In genomic region chr6:141494909-141495308, GRCm38 (mm10) we compare ENCODE assay signal across 27 mouse cellular contexts. TPM values are rescaled to one million over a fixed set of nuclear protein-coding genes. Genes with fewer than 3 reads are reported as not detected.
DNase-seq lines count a peak whose midpoint lies in the region; ATAC-seq lines count a peak whose summit lies in the region.
"Had no signal": no experiment of that assay in that cellular context is flagged by ENCODE, and none has a peak within 500 bp of the region (broad histone marks: within the 10 kb centered on the region; RNA-seq: fewer than 3 reads in every experiment).

No protein-coding gene starts in this region.

- H3K9ac ChIP-seq in hindbrain, embryonic 12.5 days = no peak overlapping the region
- H3K9ac ChIP-seq in hindbrain, embryonic 16.5 days (ENCODE audit: low read depth, low read length) = no peak overlapping the region
- H3K9ac ChIP-seq in midbrain, embryonic 12.5 days (replicated peaks) = no peak overlapping the region
- H3K9ac ChIP-seq in midbrain, embryonic 15.5 days = no peak overlapping the region
- no peak overlapping the region for H3K9ac ChIP-seq in forebrain, embryonic 15.5 days (replicated peaks)
- H3K9ac ChIP-seq: heart, embryonic 15.5 days; limb, embryonic 13.5 days; liver, embryonic 12.5 days had no signal

- 0 out of 2 replicates have a peak, but pooled peaks have one; percentile 2 for ATAC-seq in hindbrain, embryonic 12.5 days (ENCODE audit: low FRiP score)
- ATAC-seq in hindbrain, embryonic 16.5 days = no peak
- ATAC-seq in midbrain, embryonic 12.5 days (ENCODE audit: low FRiP score, low read depth) = peak; percentile 10; the same call in 1 of the 2 replicates
- ATAC-seq in midbrain, embryonic 15.5 days (replicated peaks) = no peak
- ATAC-seq in forebrain, embryonic 15.5 days (replicated peaks) = no peak
- ATAC-seq: liver, embryonic 12.5 days; Patski had no signal

- no peak overlapping the region for H3K27ac ChIP-seq in hindbrain, embryonic 12.5 days
- no peak overlapping the region for H3K27ac ChIP-seq in hindbrain, embryonic 16.5 days (ENCODE audit: low read depth, low read length)
- H3K27ac ChIP-seq in midbrain, embryonic 12.5 days (replicated peaks) = peak overlapping the region; percentile 27; the same call in 1 of the 2 replicates
- H3K27ac ChIP-seq in midbrain, embryonic 15.5 days = no peak overlapping the region
- H3K27ac ChIP-seq in forebrain, embryonic 15.5 days (replicated peaks) = peak overlapping the region; percentile 46
- H3K27ac ChIP-seq: heart, embryonic 15.5 days; kidney, postnatal 0 days; limb, embryonic 13.5 days; liver, embryonic 12.5 days had no signal

- H3K4me2 ChIP-seq in hindbrain, embryonic 12.5 days (replicated peaks) = no peak overlapping the region
- H3K4me2 ChIP-seq in hindbrain, embryonic 16.5 days (ENCODE audit: low read length) = no peak overlapping the region
- 0 out of 2 replicates have a peak overlapping the region, but pooled peaks have one; percentile 10 for H3K4me2 ChIP-seq in midbrain, embryonic 12.5 days (replicated peaks)
- no peak overlapping the region for H3K4me2 ChIP-seq in midbrain, embryonic 15.5 days
- no peak overlapping the region for H3K4me2 ChIP-seq in forebrain, embryonic 15.5 days (replicated peaks)
- H3K4me2 ChIP-seq: heart, embryonic 15.5 days; liver, embryonic 12.5 days had no signal

- no peaks in the 10 kb centered on the region for H3K36me3 ChIP-seq in hindbrain, embryonic 12.5 days
- no peaks in the 10 kb centered on the region for H3K36me3 ChIP-seq in hindbrain, embryonic 16.5 days (ENCODE audit: control insufficient read depth, insufficient read depth, low read length)
- H3K36me3 ChIP-seq in midbrain, embryonic 12.5 days = no peaks in the 10 kb centered on the region
- H3K36me3 ChIP-seq in midbrain, embryonic 15.5 days (replicated peaks) = no peaks in the 10 kb centered on the region
- no peaks in the 10 kb centered on the region for H3K36me3 ChIP-seq in forebrain, embryonic 15.5 days
- H3K36me3 ChIP-seq: embryonic facial prominence, embryonic 10.5 days; G1E; liver, embryonic 12.5 days had no signal

- H3K9me3 ChIP-seq in hindbrain, embryonic 12.5 days (replicated peaks) = no peaks in the 10 kb centered on the region
- no peaks in the 10 kb centered on the region for H3K9me3 ChIP-seq in hindbrain, embryonic 16.5 days (ENCODE audit: control insufficient read depth, low read length)
- no peaks in the 10 kb centered on the region for H3K9me3 ChIP-seq in midbrain, embryonic 12.5 days
- H3K9me3 ChIP-seq in midbrain, embryonic 15.5 days = no peaks in the 10 kb centered on the region
- H3K9me3 ChIP-seq in forebrain, embryonic 15.5 days = no peaks in the 10 kb centered on the region
- H3K9me3 ChIP-seq: embryonic facial prominence, embryonic 10.5 days; heart, embryonic 15.5 days; limb, embryonic 13.5 days; liver, embryonic 12.5 days had no signal

- peaks cover 9% of the 10 kb centered on the region; the same call in 1 of the 2 replicates for H3K4me1 ChIP-seq in hindbrain, embryonic 12.5 days
- H3K4me1 ChIP-seq in hindbrain, embryonic 16.5 days (ENCODE audit: control insufficient read depth, insufficient read depth, low read depth, low read length) = peaks cover 4% of the 10 kb centered on the region; the same call in 1 of the 2 replicates
- H3K4me1 ChIP-seq in midbrain, embryonic 12.5 days = peaks cover 16% of the 10 kb centered on the region
- H3K4me1 ChIP-seq in midbrain, embryonic 15.5 days = 0 out of 2 replicates have a peak, but pooled peaks cover 9% of the 10 kb centered on the region
- peaks cover 12% of the 10 kb centered on the region for H3K4me1 ChIP-seq in forebrain, embryonic 15.5 days
- H3K4me1 ChIP-seq: heart, embryonic 15.5 days; liver, embryonic 12.5 days had no signal

- peaks cover 4% of the 10 kb centered on the region; the same call in 1 of the 2 replicates for H3K27me3 ChIP-seq in hindbrain, embryonic 12.5 days
- no peaks in the 10 kb centered on the region; the same call in 1 of the 2 replicates for H3K27me3 ChIP-seq in hindbrain, embryonic 16.5 days (replicated peaks; ENCODE audit: control insufficient read depth, insufficient read depth, low read length)
- peaks cover 20% of the 10 kb centered on the region for H3K27me3 ChIP-seq in midbrain, embryonic 12.5 days
- H3K27me3 ChIP-seq in midbrain, embryonic 15.5 days (replicated peaks) = 0 out of 2 replicates have a peak, but pooled peaks cover 5% of the 10 kb centered on the region
- no peaks in the 10 kb centered on the region for H3K27me3 ChIP-seq in forebrain, embryonic 15.5 days
- H3K27me3 ChIP-seq: CH12.LX; heart, embryonic 15.5 days; liver, embryonic 12.5 days; Patski had no signal

- no peak for DNase-seq in lung, postnatal 4 days
- no peak for DNase-seq in gastrocnemius, postnatal 25 days
- DNase-seq: adrenal gland, adult 2 months; B cell, adult 2 months; cerebellum, adult 11-12 months; gastrocnemius, postnatal 36 days; heart, postnatal 36 days; kidney, adult 2 months; lung, adult 18-20 months; lung, postnatal 10 days; right cerebral cortex, postnatal 25 days; spleen, adult 18-20 months had no signal

- H3K4me3 ChIP-seq in hindbrain, embryonic 12.5 days = no peak overlapping the region
- H3K4me3 ChIP-seq in hindbrain, embryonic 16.5 days (ENCODE audit: low read length) = no peak overlapping the region
- no peak overlapping the region for H3K4me3 ChIP-seq in midbrain, embryonic 12.5 days
- no peak overlapping the region for H3K4me3 ChIP-seq in midbrain, embryonic 15.5 days
- no peak overlapping the region for H3K4me3 ChIP-seq in forebrain, embryonic 15.5 days
- H3K4me3 ChIP-seq: heart, embryonic 15.5 days; limb, embryonic 13.5 days; liver, embryonic 12.5 days had no signal

- 68% methylated on average over 4 of the region's 4 CpGs for WGBS in hindbrain, embryonic 12.5 days
- 62% methylated on average over 4 of the region's 4 CpGs for WGBS in hindbrain, embryonic 16.5 days
- 52% methylated on average over 4 of the region's 4 CpGs for WGBS in midbrain, embryonic 12.5 days
- WGBS in midbrain, embryonic 15.5 days = 55% methylated on average over 4 of the region's 4 CpGs
- WGBS in forebrain, embryonic 15.5 days = 44% methylated on average over 4 of the region's 4 CpGs

RNA-seq across cellular contexts. Expression of gene Slco1c1, which starts 29.3 kb away (rescaled TPM):
- polyA plus RNA-seq in hindbrain, embryonic 12.5 days (2016; fragmentation: Nextera tagmentation; extraction: Ambion mirVana) = 6.3 and 8.7 TPM in 2 replicates
- polyA plus RNA-seq in hindbrain, embryonic 16.5 days (2015; fragmentation: Nextera tagmentation; extraction: Ambion mirVana) = 22.0 and 27.7 TPM in 2 replicates
- 2.5 and 2.9 TPM in 2 replicates for polyA plus RNA-seq in midbrain, embryonic 12.5 days (2016; fragmentation: Nextera tagmentation; extraction: Ambion mirVana)
- polyA plus RNA-seq in midbrain, embryonic 15.5 days (2015; fragmentation: Nextera tagmentation; extraction: Ambion mirVana) = 15.7 and 16.1 TPM in 2 replicates
- polyA plus RNA-seq in forebrain, embryonic 15.5 days (2015; fragmentation: Nextera tagmentation; extraction: Ambion mirVana) = 15.6 and 19.6 TPM in 2 replicates
- total RNA-seq in gastrocnemius, postnatal 25 days (2021) = under 1 TPM in 1 of 2 experiments, not detected in 1; 0.13 TPM
- total RNA-seq: CH12.LX; gastrocnemius, postnatal 36 days; megakaryocyte, adult 5-6 weeks had no signal
- polyA plus RNA-seq: embryonic facial prominence, embryonic 10.5 days; G1E; liver, embryonic 12.5 days; Patski; thymus, postnatal 0 days had no signal

Comparison
In these comparisons a context has a peak if more than half of its experiments do, and no peak if none do; other contexts are left out.
1. ATAC-seq: peak in hindbrain, embryonic 12.5 days (single experiment) and midbrain, embryonic 12.5 days (single experiment); none in hindbrain, embryonic 16.5 days (single experiment), midbrain, embryonic 15.5 days (single experiment) and forebrain, embryonic 15.5 days (single experiment).
2. H3K27ac ChIP-seq: peak in midbrain, embryonic 12.5 days (single experiment) and forebrain, embryonic 15.5 days (single experiment); none in hindbrain, embryonic 12.5 days (single experiment), hindbrain, embryonic 16.5 days (single experiment) and midbrain, embryonic 15.5 days (single experiment).